Mouse (Mus musculus): ENCODE data around the gene Tnfsf15.

The Tnfsf15 gene

DNA sequence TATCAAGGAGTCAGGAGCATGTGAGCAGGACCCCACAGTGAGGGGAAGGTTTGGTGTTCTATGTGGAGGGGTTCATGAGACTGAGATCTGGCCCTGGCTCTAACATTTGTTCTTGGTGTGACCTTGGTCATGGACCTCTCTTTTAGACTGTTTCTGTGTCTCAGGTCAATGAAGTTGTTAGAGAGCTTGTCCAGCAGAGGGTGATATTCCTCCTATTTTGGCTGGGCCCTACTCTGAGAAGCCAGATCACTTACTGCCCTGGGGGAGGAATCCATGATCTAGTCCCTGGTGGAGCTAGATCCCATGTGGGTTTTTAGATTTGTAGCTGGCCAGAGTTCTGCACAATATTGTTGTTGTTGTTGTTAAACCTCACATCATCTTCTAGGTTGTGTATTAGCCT lies 58.8 kb downstream of the Tnfsf15 start:
- DNase-seq (ENCODE audit: extremely low spot score, low read depth, low spot score) = no peak

DNA sequence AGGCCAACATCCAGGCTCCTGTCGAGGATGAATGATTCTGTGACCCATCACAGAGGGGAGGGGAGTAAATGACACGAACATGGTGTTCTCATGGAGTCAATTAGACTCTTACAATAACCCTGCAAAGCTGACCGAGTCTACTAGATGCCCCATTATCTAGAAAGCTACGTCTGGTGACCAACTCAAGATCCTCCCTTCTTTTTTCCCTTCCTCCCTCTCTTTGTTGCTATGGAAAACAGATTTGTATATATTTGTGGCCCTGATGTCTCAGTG lies 59.7 kb downstream of the Tnfsf15 start:
- no peak for DNase-seq (ENCODE audit: extremely low spot score, low read depth, low spot score)

DNA sequence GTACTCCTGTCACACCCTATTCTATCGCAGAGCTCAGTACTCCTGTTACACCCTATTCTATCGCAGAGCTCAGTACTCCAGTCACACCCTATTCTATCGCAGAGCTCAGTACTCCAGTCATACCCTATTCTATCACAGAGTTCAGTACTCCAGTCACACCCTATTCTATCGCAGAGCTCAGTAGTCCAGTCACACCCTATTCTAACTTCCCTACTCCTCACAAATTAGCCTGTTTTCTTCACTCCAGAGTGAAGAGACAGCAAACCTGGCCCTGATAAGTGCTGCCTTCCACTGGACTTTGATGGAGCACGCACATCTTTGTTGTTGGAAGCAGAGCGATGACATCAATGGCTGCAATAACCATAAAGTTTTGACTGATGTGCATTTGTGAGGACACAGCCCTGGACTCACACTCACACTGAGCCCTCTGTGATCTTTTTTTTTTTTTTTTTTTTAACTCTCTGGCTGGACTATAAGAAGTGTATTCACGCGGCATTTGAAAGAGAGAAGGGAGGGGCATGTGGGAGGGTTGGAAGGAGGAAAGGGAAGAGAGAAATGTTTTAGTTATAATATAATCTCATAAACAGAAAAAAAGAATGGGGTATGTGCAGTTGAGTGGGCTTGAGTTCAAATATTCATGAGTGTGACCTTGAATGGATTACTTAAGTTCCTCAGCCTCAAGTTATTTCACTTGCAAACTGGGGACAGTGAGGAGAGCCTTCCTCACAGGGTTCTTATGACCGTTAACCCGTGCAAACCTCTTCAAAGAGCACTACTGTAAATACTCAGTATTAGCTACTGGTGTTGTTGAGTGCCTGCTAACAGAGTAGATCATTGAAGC lies 60.3 kb downstream of the Tnfsf15 start:
- no peak for DNase-seq (ENCODE audit: extremely low spot score, low read depth, low spot score)

DNA sequence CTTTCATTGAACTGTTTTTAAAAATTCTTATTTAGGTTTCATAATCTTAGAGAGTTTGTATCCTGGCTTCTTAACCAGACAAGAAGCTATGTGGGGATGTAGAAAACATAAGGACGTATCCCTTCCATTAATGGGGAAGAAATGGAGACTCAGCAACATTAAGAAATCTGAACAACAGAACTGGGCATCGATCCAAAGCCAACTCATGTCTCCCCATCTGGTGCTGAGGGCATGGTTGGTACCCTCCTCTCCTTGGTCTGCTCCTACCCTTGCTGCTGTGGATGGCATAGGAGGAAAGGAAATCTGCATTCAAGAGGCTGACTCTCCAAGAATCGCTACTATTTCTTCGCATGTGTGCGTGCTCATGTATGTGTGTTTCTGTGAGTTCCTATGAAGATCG lies 61.2 kb downstream of the Tnfsf15 start:
- DNase-seq (ENCODE audit: extremely low spot score, low read depth, low spot score) = no peak

DNA sequence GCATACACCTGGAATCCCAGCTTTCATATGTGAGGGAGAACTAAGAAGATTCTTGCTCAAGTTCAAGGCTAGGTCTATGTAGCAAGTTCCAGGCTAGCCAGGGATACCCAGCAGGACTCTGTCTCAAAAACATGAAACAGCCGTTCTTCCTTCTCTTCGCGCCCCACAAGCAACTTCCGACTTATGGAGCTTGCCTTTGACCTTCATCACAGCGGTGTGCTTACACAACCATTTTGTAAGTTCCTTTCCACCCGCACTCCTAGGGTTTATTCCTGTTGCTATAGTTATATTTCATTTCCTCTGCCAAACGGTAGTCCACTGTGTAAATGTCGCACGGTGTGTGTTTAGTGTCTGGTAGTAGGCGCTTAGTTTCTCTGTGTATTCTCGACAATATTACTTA lies 61.9 kb downstream of the Tnfsf15 start:
- DNase-seq (ENCODE audit: extremely low spot score, low read depth, low spot score) = no peak

DNA sequence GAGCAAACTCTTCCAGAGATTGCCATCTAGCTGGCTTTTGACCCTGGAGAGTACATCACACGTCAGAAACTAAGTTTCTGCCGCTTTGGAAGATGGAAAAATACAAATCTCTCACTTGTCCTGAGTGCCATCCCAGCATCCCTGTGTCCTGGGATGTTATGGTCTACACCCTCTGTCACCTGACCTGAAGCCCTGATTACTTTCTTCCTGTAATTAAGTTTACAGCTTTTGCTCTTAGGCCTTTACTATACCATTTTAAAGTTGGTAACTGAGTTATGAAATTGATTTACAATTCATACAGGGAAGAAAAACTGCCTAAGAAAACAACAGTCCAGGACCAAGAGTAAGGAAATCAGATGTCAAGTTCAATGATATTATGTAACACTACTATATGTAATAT lies 62.5 kb downstream of the Tnfsf15 start:
- no peak for DNase-seq (ENCODE audit: extremely low spot score, low read depth, low spot score)

DNA sequence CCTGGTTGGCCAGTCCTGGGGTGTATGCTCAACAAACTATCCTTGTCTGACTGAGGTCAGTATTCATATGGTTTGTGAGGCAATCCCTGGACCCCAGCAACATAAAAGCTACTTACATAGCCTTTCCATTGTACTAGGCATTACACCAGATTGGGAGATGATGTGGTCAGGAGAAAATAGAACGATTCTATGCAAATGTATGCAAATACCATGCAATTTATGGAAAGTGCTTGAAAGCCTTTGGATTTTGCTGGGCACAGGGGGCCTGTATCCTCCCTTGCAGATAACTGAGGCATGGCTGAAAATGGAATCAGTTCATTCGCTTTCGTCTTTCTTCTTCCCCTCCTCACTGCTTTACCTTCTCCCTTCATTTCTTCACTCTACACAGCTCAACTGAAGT lies 63.4 kb downstream of the Tnfsf15 start:
- no peak for DNase-seq (ENCODE audit: extremely low spot score, low read depth, low spot score)

All from hindlimb bud, embryonic 11.5 days (tissue).